Mouse (Mus musculus): Measurements from ENCODE around the gene Smpx. TPM values are rescaled to one million over a fixed set of nuclear protein-coding genes. Genes with fewer than 3 reads are reported as not detected.

Gene Smpx
- polyA plus RNA-seq, 1 experiment from 2014 or later: 5.3 TPM

- no peak overlapping the region for H3K9ac ChIP-seq
- H3K4me2 ChIP-seq: no peak overlapping the region
- H3K4me1 ChIP-seq: no peaks in the 10 kb centered on the region
- no peak overlapping the region for H3K27ac ChIP-seq
- 53% methylated on average over 3 of the region's 3 CpGs for WGBS
- no peaks in the 10 kb centered on the region for H3K27me3 ChIP-seq (replicated peaks)
- no peaks in the 10 kb centered on the region for H3K36me3 ChIP-seq
- no peaks in the 10 kb centered on the region for H3K9me3 ChIP-seq
- no peak for ATAC-seq (ENCODE audit: insufficient read depth, low FRiP score, low read depth)
- no peak overlapping the region for H3K4me3 ChIP-seq (replicated peaks)
These were observed 33.6 kb downstream of the Smpx start for GRCm38 (mm10) chrX:157732346-157732745.

- no peak for ATAC-seq (ENCODE audit: insufficient read depth, low FRiP score, low read depth)
- no peak overlapping the region for H3K4me3 ChIP-seq (replicated peaks)
- 51% methylated on average over 2 of the region's 2 CpGs for WGBS
- H3K9me3 ChIP-seq: no peaks in the 10 kb centered on the region
- no peak overlapping the region for H3K27ac ChIP-seq
- no peaks in the 10 kb centered on the region for H3K4me1 ChIP-seq
- H3K9ac ChIP-seq: no peak overlapping the region
- no peaks in the 10 kb centered on the region for H3K27me3 ChIP-seq (replicated peaks)
- no peaks in the 10 kb centered on the region for H3K36me3 ChIP-seq
- no peak overlapping the region for H3K4me2 ChIP-seq
These were observed 35.1 kb downstream of the Smpx start for GRCm38 (mm10) chrX:157733836-157734235.

- Histone ChIP-seq H3K9ac (no peak overlapping the region), H3K36me3 (no peaks in the 10 kb centered on the region), H3K4me1 (no peaks in the 10 kb centered on the region), H3K4me3 (replicated peaks) (no peak overlapping the region), H3K27ac (no peak overlapping the region), H3K27me3 (replicated peaks) (no peaks in the 10 kb centered on the region), H3K4me2 (no peak overlapping the region), H3K9me3 (no peaks in the 10 kb centered on the region)
- WGBS: 78% methylated on average over 1 of the region's 1 CpGs
- ATAC-seq (ENCODE audit: insufficient read depth, low FRiP score, low read depth): no peak
These were observed 35.6 kb downstream of the Smpx start for GRCm38 (mm10) chrX:157734341-157734740.

- Histone ChIP-seq H3K4me1 (no peaks in the 10 kb centered on the region), H3K9me3 (no peaks in the 10 kb centered on the region), H3K4me3 (replicated peaks) (no peak overlapping the region), H3K27me3 (replicated peaks) (no peaks in the 10 kb centered on the region), H3K36me3 (no peaks in the 10 kb centered on the region), H3K9ac (no peak overlapping the region), H3K27ac (no peak overlapping the region), H3K4me2 (no peak overlapping the region)
- WGBS: 84% methylated on average over 10 of the region's 10 CpGs
- ATAC-seq (ENCODE audit: insufficient read depth, low FRiP score, low read depth): no peak
These were observed 49.3 kb downstream of the Smpx start for GRCm38 (mm10) chrX:157747815-157748544.

- H3K4me1 ChIP-seq: no peaks in the 10 kb centered on the region
- no peaks in the 10 kb centered on the region for H3K9me3 ChIP-seq
- 70% methylated on average over 4 of the region's 4 CpGs for WGBS
- H3K27ac ChIP-seq: no peak overlapping the region
- no peaks in the 10 kb centered on the region for H3K27me3 ChIP-seq (replicated peaks)
- no peak for ATAC-seq (ENCODE audit: insufficient read depth, low FRiP score, low read depth)
- no peak overlapping the region for H3K4me3 ChIP-seq (replicated peaks)
- H3K4me2 ChIP-seq: no peak overlapping the region
- no peaks in the 10 kb centered on the region for H3K36me3 ChIP-seq
- H3K9ac ChIP-seq: no peak overlapping the region
These were observed 55.8 kb downstream of the Smpx start for GRCm38 (mm10) chrX:157754559-157754958.

GRCm38 (mm10) chrX:157762542-157762941 lies 63.8 kb downstream of the Smpx start:
- ATAC-seq (ENCODE audit: insufficient read depth, low FRiP score, low read depth): no peak
- H3K27ac ChIP-seq: no peak overlapping the region
- no peaks in the 10 kb centered on the region for H3K27me3 ChIP-seq (replicated peaks)
- H3K9ac ChIP-seq: no peak overlapping the region
- H3K9me3 ChIP-seq: no peaks in the 10 kb centered on the region
- no peak overlapping the region for H3K4me2 ChIP-seq
- H3K4me1 ChIP-seq: no peaks in the 10 kb centered on the region
- no peaks in the 10 kb centered on the region for H3K36me3 ChIP-seq
- WGBS: 67% methylated on average over 3 of the region's 3 CpGs
- no peak overlapping the region for H3K4me3 ChIP-seq (replicated peaks)

- Histone ChIP-seq H3K9me3 (no peaks in the 10 kb centered on the region), H3K27me3 (replicated peaks) (no peaks in the 10 kb centered on the region), H3K4me2 (no peak overlapping the region), H3K4me1 (no peaks in the 10 kb centered on the region), H3K27ac (no peak overlapping the region), H3K36me3 (no peaks in the 10 kb centered on the region), H3K9ac (no peak overlapping the region), H3K4me3 (replicated peaks) (no peak overlapping the region)
- 91% methylated on average over 2 of the region's 2 CpGs for WGBS
- no peak for ATAC-seq (ENCODE audit: insufficient read depth, low FRiP score, low read depth)
These were observed 103.0 kb downstream of the Smpx start for GRCm38 (mm10) chrX:157801669-157802068.

Other genes starting within 250 kb of the Smpx start
- gene Sms, start 206.6 kb upstream of the Smpx start, polyA plus RNA-seq (2015; fragmentation: Nextera tagmentation; extraction: Ambion mirVana): 34.7 and 38.0 TPM in 2 replicates
- 2.9 and 3.9 TPM in 2 replicates for gene Yy2, start 129.9 kb upstream of the Smpx start, polyA plus RNA-seq (2015; fragmentation: Nextera tagmentation; extraction: Ambion mirVana)
- gene Mbtps2, start 100.2 kb upstream of the Smpx start, polyA plus RNA-seq (2015; fragmentation: Nextera tagmentation; extraction: Ambion mirVana): 19.9 and 22.9 TPM in 2 replicates
- 0.30 and 0.42 TPM in 2 replicates for gene Klhl34, start 119.5 kb downstream of the Smpx start, polyA plus RNA-seq (2015; fragmentation: Nextera tagmentation; extraction: Ambion mirVana)